Mouse (Mus musculus) liver, embryonic 15.5 days (tissue): Measurements from ENCODE around the gene Fam222b. TPM values are rescaled to one million over a fixed set of nuclear protein-coding genes. Genes with fewer than 3 reads are reported as not detected.
A peak's percentile ranks its signal among the peaks of the same experiment; 100 is the strongest.

ENCODE experiments used
- ATAC-seq: fragments of 200-750 bp; cut with Nextera tagmentation; 2 replicates; pipeline ENCODE4 v1.8.0; 2017; ENCODE audit warnings: moderate number of reproducible peaks, mild to moderate bottlenecking, moderate library complexity; ENCODE audit not compliant: insufficient read depth
- H3K27ac ChIP-seq: fragments of 300-500 bp; sonication (generic); replicated peaks from 2 replicates; pipeline ENCODE4 v1.5.1; 2015; ENCODE audit warnings: mild to moderate bottlenecking, inconsistent platforms
- H3K27me3 ChIP-seq: fragments of 300-500 bp; sonication (generic); 2 replicates; pipeline ENCODE4 v1.6.1; 2015; ENCODE audit warnings: mild to moderate bottlenecking, inconsistent platforms
- H3K36me3 ChIP-seq: fragments of 300-500 bp; sonication (generic); replicated peaks from 2 replicates; pipeline ENCODE4 v1.6.1; 2015; ENCODE audit warnings: moderate library complexity, mild to moderate bottlenecking, inconsistent platforms
- H3K4me1 ChIP-seq: fragments of 300-500 bp; sonication (generic); replicated peaks from 2 replicates; pipeline ENCODE4 v1.6.1; 2015; ENCODE audit warnings: inconsistent platforms
- H3K4me2 ChIP-seq: fragments of 300-500 bp; sonication (generic); 2 replicates; pipeline ENCODE4 v1.6.1; 2015; ENCODE audit warnings: moderate library complexity, mild to moderate bottlenecking, inconsistent platforms
- H3K4me3 ChIP-seq: fragments of 300-500 bp; sonication (generic); replicated peaks from 2 replicates; pipeline ENCODE4 v1.5.1; 2015; ENCODE audit warnings: mild to moderate bottlenecking, inconsistent platforms
- H3K9ac ChIP-seq: fragments of 300-500 bp; sonication (generic); 2 replicates; pipeline ENCODE4 v1.6.1; 2015; ENCODE audit warnings: moderate library complexity, mild to moderate bottlenecking, inconsistent platforms
- H3K9me3 ChIP-seq: fragments of 300-500 bp; sonication (generic); replicated peaks from 2 replicates; pipeline ENCODE4 v1.6.1; 2016; ENCODE audit warnings: inconsistent platforms
- WGBS: fragments of 180-500 bp; shearing (Covaris S2); methylation state at CpG from one replicate; pipeline ENCODE4 v1.1.7; 2015; ENCODE audit warnings: mixed read lengths; ENCODE audit not compliant: insufficient replicate concordance; 5-methylcytosine and 5-hydroxymethylcytosine counted together
- polyA plus RNA-seq: library from polyadenylated mRNA; unstranded; fragments of >200 nt; fragmentation: Nextera tagmentation; extraction: Ambion mirVana; gene quantifications from 2 replicates; pipeline ENCODE4 v1.2.1, GENCODE M21; 2015

The Fam222b gene
- polyA plus RNA-seq, 1 experiment from 2014 or later, result 4.3 TPM

DNA sequence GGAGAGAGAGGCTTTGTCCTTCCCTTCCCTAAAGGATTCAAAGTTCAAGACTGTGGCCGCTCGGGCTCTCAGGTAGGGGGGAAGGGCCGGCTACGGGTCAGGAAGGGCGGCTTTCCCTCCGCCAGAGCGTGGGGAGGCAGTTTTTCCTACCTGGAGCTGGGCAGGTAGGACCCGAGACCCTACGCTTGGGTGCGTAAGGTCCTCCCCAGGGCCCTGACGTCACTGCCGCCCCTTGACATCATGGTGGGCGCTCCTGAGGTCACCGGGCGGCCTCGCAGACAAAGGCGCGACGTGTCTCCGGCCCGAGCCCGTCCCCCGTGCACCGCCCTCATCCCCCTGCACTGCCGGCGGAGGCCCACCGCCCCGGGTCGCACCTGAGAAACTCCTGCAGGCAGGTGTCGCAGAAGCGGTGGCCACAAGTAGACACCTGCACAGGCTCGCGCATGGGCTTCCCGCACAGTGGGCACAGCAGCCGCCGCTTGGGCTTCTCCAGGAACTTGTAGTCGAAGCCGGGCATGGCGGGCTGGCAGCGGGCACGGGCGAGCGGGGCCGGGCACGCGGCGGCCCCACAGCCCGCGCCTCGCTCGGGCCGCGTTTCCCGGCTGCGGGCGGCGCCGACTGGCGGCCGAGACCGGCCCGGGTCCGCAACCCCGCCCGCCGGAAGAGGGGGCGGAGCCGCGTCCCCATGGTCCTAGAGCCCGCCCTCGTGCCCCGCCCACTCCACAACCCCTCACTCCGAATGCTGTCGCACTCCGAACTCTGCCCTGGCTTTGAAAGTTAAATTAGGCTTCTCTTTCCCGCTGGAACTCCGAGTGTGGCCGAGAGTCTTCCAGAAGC lies 70.7 kb downstream of the Fam222b start, which contains the start of gene Traf4:
Gene Traf4, minus strand, starts transcription at position 666 of the 837 bp plus-strand sequence.
- peak within 1 kb of the TSS; percentile 88 for H3K27ac ChIP-seq
- ATAC-seq, result peak; percentile 78

DNA sequence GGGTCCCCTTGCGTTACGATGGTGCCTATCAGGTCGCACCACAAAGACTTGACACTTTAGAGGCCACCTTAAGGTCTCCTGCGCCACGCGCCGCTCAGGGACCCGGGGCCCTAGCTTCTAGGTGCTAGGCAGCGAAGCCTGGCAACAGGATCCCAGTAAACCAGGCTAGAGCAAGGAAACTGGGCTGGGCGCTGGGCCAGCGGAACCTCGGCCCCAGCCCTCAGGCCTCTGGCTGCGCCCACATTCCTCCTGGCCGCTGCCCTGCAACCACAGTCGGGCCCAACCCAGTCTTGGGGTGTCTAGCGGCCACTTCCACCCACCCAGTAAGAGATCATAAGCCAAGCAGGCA lies 71.3 kb downstream of the Fam222b start:
- H3K9ac ChIP-seq, result peak overlapping the region; percentile 86
- peak overlapping the region; percentile 88 for H3K27ac ChIP-seq
- 3% methylated on average over 16 of the region's 16 CpGs for WGBS
- no peaks in the 10 kb centered on the region for H3K9me3 ChIP-seq
- peak overlapping the region; percentile 73 for H3K4me3 ChIP-seq
- ATAC-seq, result peak; percentile 25
- H3K4me1 ChIP-seq, result peaks cover 98% of the 10 kb centered on the region
- H3K4me2 ChIP-seq, result peak overlapping the region; percentile 99
- H3K36me3 ChIP-seq, result peaks cover 20% of the 10 kb centered on the region
- H3K27me3 ChIP-seq, result no peaks in the 10 kb centered on the region

More for the DNA sequence above, 70.7 kb downstream of the Fam222b start, which contains the start of gene Traf4:
- Histone ChIP-seq H3K27me3 (no peaks in the 10 kb centered on the region), H3K9me3 (no peaks in the 10 kb centered on the region), H3K4me3 (peak within 1 kb of the TSS; percentile 73), H3K9ac (peak within 1 kb of the TSS; percentile 86), H3K4me2 (peak within 1 kb of the TSS; percentile 99), H3K36me3 (peaks cover 26% of the 10 kb centered on the region), H3K4me1 (peaks cover 98% of the 10 kb centered on the region)
- 0% methylated on average over 68 of the region's 78 CpGs for WGBS

DNA sequence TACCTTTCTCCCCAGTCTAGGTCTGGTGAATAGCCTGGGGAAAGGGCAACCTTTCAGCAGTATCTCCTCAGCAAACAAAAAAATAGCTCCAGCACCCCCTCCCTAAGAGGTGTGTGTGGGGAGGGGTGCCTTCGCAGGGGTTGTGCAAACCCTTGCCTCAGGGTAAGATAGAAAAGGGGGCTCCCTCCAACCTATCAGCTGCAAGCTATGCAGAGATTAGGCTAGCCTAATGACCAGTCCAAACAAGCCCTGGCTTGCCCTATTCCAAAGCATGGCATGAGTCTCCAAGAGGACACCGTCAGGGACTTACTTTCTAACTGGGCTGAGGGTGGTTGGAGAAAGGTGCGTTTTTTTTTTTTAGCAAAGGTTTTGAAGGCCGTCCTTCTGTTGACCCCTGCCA lies 71.7 kb downstream of the Fam222b start:
- peaks cover 16% of the 10 kb centered on the region for H3K36me3 ChIP-seq
- no peak for ATAC-seq
- H3K9me3 ChIP-seq, result no peaks in the 10 kb centered on the region
- peaks cover 97% of the 10 kb centered on the region for H3K4me1 ChIP-seq
- peak overlapping the region; percentile 88 for H3K27ac ChIP-seq
- 39% methylated on average over 4 of the region's 4 CpGs for WGBS
- peak overlapping the region; percentile 86 for H3K9ac ChIP-seq
- peak overlapping the region; percentile 99 for H3K4me2 ChIP-seq
- H3K27me3 ChIP-seq, result no peaks in the 10 kb centered on the region
- peak overlapping the region; percentile 73 for H3K4me3 ChIP-seq

DNA sequence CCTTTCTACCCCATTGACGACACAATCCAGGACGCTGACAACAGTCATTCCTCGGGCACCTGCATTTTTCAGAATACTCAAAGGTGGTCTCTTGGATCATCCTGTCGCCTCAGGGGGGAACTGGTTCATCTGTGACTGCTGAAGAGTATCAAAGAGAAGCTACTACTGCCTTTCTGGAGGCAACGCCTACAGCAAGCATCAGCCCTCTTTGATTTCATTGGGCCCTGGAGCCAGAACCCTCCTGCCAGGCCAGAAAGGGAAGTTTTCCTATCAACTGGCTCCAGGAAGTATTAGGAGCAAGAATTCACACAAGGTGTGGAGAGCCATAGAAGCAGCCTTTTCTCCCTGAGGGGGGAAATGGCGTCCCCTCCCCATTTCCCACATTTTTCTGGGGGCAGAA lies 72.2 kb downstream of the Fam222b start:
- no peak overlapping the region for H3K4me3 ChIP-seq
- 57% methylated on average over 6 of the region's 6 CpGs for WGBS
- H3K4me1 ChIP-seq, result peaks cover 94% of the 10 kb centered on the region

DNA sequence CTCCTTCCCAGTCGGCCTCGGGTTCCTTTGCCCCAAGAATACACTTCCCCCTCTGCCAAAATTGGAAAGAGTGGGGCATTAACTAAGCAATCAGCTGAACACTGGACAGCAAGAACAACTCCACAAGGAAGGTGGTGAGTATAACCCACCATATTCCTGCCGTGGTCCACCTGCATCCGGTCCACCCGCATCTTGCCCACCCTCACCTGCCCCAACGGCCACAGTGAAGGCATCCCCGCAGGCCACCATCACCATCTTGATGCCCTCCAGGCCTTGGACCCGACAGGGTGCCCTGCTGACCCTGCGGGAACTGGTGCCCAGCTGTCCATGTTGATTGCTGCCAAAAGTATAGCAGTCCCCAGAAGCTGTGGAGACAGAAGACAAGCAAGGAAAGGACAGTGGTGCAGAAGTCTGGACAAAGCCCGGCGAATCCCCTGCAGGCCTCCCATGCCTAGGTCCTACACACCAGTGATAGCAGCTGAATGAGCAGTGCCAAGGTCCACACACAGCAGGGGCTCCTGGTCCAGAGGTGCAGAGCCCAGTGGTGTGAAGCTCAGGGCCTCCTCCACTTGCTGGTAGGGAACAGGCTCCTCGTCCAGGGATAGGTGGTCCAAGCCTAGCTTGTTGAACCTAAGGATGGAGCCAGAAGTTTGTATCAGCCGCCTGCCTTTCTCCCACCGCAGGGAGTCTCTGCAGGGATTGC lies 72.9 kb downstream of the Fam222b start:
- H3K4me1 ChIP-seq, result peaks cover 94% of the 10 kb centered on the region
- H3K27ac ChIP-seq, result peak overlapping the region; percentile 86
- H3K9me3 ChIP-seq, result no peaks in the 10 kb centered on the region
- no peak for ATAC-seq
- no peak overlapping the region for H3K9ac ChIP-seq
- 86% methylated on average over 14 of the region's 14 CpGs for WGBS
- H3K4me2 ChIP-seq, result peak overlapping the region; percentile 73
- H3K36me3 ChIP-seq, result peaks cover 4% of the 10 kb centered on the region; the same call in 1 of the 2 replicates
- no peak overlapping the region for H3K4me3 ChIP-seq
- no peaks in the 10 kb centered on the region for H3K27me3 ChIP-seq

More for the DNA sequence above, 72.2 kb downstream of the Fam222b start:
- Histone ChIP-seq H3K36me3 (peaks cover 12% of the 10 kb centered on the region), H3K27me3 (no peaks in the 10 kb centered on the region), H3K9ac (no peak overlapping the region), H3K9me3 (no peaks in the 10 kb centered on the region), H3K27ac (peak overlapping the region; percentile 88; the same call in 1 of the 2 replicates), H3K4me2 (peak overlapping the region; percentile 99)
- no peak for ATAC-seq

DNA sequence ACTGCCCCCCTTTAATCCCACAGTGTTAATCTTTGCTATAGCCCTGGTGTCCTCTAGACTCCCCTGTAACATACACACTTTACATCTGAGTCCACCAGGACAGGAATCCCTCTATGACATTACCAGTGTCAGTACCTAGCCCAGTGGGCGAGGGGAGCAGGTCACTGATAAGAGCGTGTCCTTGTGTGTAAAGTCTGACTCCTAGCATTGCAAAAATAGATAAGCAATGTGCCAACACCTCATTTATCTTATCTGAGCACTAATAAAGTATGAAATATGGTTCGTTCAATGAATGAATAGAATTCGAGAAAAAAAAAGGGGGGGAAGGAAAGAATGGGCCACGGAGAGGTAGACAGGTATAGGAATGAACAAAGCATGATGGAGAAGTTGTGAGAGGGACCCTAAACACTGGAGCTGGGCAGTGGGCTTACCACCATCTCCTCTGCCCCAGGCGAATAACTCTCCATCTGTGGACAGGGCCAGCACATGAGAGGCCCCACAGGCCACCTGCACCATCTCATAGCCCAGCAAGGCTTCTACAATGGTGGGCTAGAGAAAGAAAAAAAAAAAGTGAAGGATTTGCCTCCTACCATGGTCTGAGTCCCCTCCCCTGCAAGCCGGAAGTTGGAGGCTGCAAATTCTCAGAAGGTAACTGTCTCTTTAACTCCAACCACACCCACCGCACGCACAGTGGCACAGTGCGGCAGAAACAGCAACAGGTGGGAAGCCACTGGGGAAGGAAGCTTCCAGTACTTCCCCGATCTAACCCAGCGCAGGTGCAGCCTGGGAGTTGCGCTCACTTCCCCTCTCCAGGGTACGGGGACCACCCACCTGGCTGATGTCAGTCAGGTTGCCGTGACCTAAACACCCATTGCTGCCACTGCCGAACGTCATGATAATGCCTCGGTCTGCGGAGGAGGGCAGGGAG lies 74.3 kb downstream of the Fam222b start:
- peak overlapping the region; percentile 86 for H3K27ac ChIP-seq
- no peaks in the 10 kb centered on the region for H3K36me3 ChIP-seq
- peak overlapping the region; percentile 55 for H3K9ac ChIP-seq
- peak; percentile 56 for ATAC-seq
- H3K4me2 ChIP-seq, result peak overlapping the region; percentile 73
- H3K4me1 ChIP-seq, result peaks cover 91% of the 10 kb centered on the region
- H3K27me3 ChIP-seq, result no peaks in the 10 kb centered on the region
- H3K9me3 ChIP-seq, result no peaks in the 10 kb centered on the region
- peak overlapping the region; percentile 55 for H3K4me3 ChIP-seq
- 11% methylated on average over 19 of the region's 19 CpGs for WGBS

DNA sequence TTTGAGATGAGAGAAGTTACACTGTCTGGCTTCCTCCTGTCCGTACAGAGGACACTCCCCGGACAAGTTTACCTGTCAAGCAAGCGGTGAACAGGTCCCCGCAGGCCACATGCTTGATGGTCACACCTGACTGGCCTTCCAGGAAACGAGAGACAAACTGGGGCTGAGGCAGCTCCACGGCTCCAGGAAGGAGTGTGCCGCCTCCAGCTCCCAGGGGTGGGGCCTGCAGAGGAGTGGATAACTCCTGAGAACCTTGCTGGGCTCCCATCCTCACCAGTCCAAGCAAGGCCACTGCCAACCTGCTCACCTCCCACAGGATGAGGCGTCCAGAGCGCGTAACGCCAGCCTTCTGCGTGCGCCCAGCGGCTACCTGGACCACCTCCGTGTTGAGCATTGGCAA lies 75.8 kb downstream of the Fam222b start:
- ATAC-seq, result no peak
- H3K4me3 ChIP-seq, result no peak overlapping the region
- no peaks in the 10 kb centered on the region for H3K27me3 ChIP-seq
- H3K9me3 ChIP-seq, result no peaks in the 10 kb centered on the region
- peak overlapping the region; percentile 86 for H3K27ac ChIP-seq
- peaks cover 90% of the 10 kb centered on the region for H3K4me1 ChIP-seq
- no peaks in the 10 kb centered on the region for H3K36me3 ChIP-seq
- H3K4me2 ChIP-seq, result peak overlapping the region; percentile 73; the same call in 1 of the 2 replicates
- H3K9ac ChIP-seq, result no peak overlapping the region
- WGBS, result 86% methylated on average over 15 of the region's 15 CpGs

DNA sequence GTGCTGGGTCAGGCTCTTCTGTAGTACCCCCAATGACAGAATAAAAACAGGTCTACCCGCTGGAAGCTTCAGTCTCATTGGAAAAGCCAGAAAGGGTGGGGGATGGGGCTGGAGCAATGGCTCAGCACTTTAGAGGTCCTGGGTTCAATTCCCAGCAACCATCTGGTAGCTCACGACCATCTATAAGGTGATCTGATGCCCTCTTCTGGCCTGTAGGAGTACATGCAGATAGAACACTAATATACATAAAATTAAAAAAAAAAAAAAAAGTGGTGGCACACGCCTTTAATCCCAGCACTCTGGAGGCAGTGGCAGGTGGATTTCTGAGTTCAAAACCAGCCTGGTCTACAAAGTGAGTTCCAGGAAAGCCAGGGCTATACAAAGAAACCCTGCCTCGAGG lies 76.9 kb downstream of the Fam222b start:
- Histone ChIP-seq H3K4me3 (no peak overlapping the region), H3K4me2 (no peak overlapping the region), H3K36me3 (no peaks in the 10 kb centered on the region), H3K27me3 (no peaks in the 10 kb centered on the region), H3K27ac (no peak overlapping the region), H3K9ac (no peak overlapping the region), H3K4me1 (peaks cover 89% of the 10 kb centered on the region), H3K9me3 (no peaks in the 10 kb centered on the region)
- ATAC-seq, result no peak
- WGBS, result 65% methylated on average over 4 of the region's 4 CpGs

DNA sequence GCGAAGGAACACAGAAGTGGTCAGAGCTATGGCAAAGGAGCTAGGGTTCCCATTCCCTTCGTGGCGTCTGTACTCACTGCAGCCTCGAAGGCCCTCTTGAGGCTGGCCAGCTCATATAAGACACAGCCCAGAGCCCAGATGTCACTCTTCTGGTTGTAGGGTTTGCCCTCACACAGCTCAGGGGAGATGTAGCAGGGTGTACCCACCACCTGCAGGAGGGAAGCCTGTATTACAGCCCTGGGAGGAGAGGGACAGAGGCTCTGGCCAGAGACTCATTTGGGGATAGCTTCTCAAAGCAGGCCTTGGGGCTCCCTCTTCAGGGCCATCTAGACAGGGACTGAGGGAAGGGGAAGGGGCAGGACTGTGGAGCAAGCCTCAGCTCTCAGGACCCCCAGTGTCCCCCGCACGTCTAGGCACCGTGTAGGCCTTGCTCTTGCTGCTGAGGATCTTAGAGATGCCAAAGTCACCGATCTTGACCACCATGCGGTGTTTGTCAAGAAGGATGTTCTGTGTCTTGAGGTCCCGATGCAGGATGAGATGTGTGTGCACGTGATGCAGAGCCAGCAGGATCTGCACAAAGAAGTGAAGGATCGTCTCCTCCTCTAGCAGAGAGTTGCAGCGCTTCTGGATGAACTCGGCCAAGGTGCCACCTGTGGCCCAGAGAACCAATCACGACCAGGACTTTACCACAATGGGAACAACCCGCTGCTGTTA lies 77.7 kb downstream of the Fam222b start:
- Histone ChIP-seq H3K9ac (no peak overlapping the region), H3K27ac (no peak overlapping the region), H3K27me3 (no peaks in the 10 kb centered on the region), H3K9me3 (no peaks in the 10 kb centered on the region), H3K4me3 (no peak overlapping the region), H3K4me2 (no peak overlapping the region), H3K4me1 (peaks cover 83% of the 10 kb centered on the region), H3K36me3 (no peaks in the 10 kb centered on the region)
- 82% methylated on average over 16 of the region's 16 CpGs for WGBS
- ATAC-seq, result no peak

DNA sequence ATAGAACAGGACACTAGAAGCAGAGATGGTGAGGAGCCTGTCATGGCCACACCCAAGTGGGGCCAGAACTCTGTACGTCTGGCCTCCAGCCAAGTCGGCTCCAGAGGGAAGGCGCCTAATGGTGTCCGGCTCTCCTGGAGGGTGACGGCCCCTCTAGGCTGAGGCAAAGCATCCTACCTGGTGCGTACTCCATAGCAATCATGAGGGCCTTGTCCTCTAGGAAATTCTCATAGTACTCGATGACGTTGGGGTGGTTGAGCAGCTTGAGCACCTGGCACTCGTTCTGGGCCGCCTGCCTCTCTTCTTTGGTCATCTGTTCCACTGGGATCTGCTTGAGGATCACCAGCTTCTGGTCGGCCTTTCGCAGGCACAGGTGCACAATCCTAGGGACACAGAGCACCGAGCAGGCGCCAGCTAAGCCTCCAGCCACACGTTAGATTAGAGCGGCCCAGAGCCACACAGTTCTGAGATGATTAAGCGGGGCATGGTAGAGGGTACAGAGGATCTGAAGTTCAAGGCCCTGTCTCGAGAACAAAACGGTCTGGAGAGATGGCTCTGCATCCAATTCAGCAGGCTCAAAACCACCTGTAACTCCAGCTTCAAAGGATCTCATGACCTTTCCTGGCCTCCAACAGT lies 78.4 kb downstream of the Fam222b start:
- WGBS, result 81% methylated on average over 19 of the region's 19 CpGs

More for the DNA sequence above, 78.4 kb downstream of the Fam222b start:
- Histone ChIP-seq H3K36me3 (no peaks in the 10 kb centered on the region), H3K27me3 (no peaks in the 10 kb centered on the region), H3K9ac (no peak overlapping the region), H3K27ac (no peak overlapping the region), H3K9me3 (no peaks in the 10 kb centered on the region), H3K4me2 (no peak overlapping the region), H3K4me1 (peaks cover 77% of the 10 kb centered on the region), H3K4me3 (no peak overlapping the region)
- ATAC-seq, result no peak
